Mouse (Mus musculus) brain, embryonic 14.5 days (tissue): ENCODE results near the gene Ift88.

Experiments used
- CTCF ChIP-seq: fragments of 200-500 bp; IDR thresholded peaks from 2 replicates; pipeline ENCODE4 v1.5.1; 2012; ENCODE audit warnings: inconsistent platforms, mild to moderate bottlenecking, moderate library complexity, borderline replicate concordance; ENCODE audit not compliant: insufficient read depth, insufficient read length; ENCODE audit errors: extremely low read depth
- POLR2A ChIP-seq: fragments of 200-500 bp; IDR thresholded peaks from 2 replicates; pipeline ENCODE4 v1.6.1; 2012; ENCODE audit warnings: mild to moderate bottlenecking, inconsistent platforms, borderline replicate concordance; ENCODE audit not compliant: poor library complexity, insufficient read depth, insufficient read length, severe bottlenecking; ENCODE audit errors: extremely low read depth

- TF ChIP-seq POLR2A, result no peak
- no peak for TF ChIP-seq CTCF
Observed at GRCm38 (mm10) chr14:57533841-57534240, 110.0 kb downstream of the Ift88 start.
